Mouse (Mus musculus) layer of hippocampus, postnatal 14 days (tissue): ENCODE measurements around the gene Adra2b. TPM values are rescaled to one million over a fixed set of nuclear protein-coding genes. Genes with fewer than 3 reads are reported as not detected.

ENCODE experiments used
- DNase-seq, 2 experiments: peaks; one replicate each; pipeline ENCODE4 v3.0.0; 2021 to 2022; ENCODE audit warnings: low spot score in 2 of 2, mixed read lengths in 1 of 2
- total RNA-seq, 2 experiments: library from RNA; stranded (reverse); gene quantifications; 2 replicates each; pipeline ENCODE4 v1.2.3; 2021

Adra2b gene
- total RNA-seq, 2 experiments from 2014 or later = 0.18 to 0.43 TPM

- no peak for DNase-seq
Observed at GRCm38 (mm10) chr2:127338416-127338815, 24.6 kb upstream of the Adra2b start, which contains the start of gene Astl. Gene Astl, plus strand, starts transcription at chr2:127338639.

- no peak for DNase-seq
Observed at GRCm38 (mm10) chr2:127338833-127339232, 24.2 kb upstream of the Adra2b start.

GRCm38 (mm10) chr2:127339262-127339661, 23.7 kb upstream of the Adra2b start:
- DNase-seq = no peak

- DNase-seq = peak in 1 of 2 experiments; percentile 47
Observed at GRCm38 (mm10) chr2:127341159-127341558, 21.8 kb upstream of the Adra2b start.

GRCm38 (mm10) chr2:127346334-127346733, 16.7 kb upstream of the Adra2b start:
- no peak for DNase-seq

GRCm38 (mm10) chr2:127347147-127347985, 15.6 kb upstream of the Adra2b start:
- DNase-seq = no peak

GRCm38 (mm10) chr2:127353881-127354280, 9.1 kb upstream of the Adra2b start:
- no peak for DNase-seq

- DNase-seq = no peak
Observed at GRCm38 (mm10) chr2:127363282-127363652, 259 bp downstream of the Adra2b start.

- DNase-seq = no peak
Observed at GRCm38 (mm10) chr2:127363696-127364095, 688 bp downstream of the Adra2b start.

- no peak for DNase-seq
Observed at GRCm38 (mm10) chr2:127364452-127364851, 1.4 kb downstream of the Adra2b start.

- no peak for DNase-seq
Observed at GRCm38 (mm10) chr2:127367126-127367820, 4.3 kb downstream of the Adra2b start.

GRCm38 (mm10) chr2:127369703-127370376, 6.8 kb downstream of the Adra2b start:
- DNase-seq = no peak

GRCm38 (mm10) chr2:127370561-127371483, 7.8 kb downstream of the Adra2b start:
- DNase-seq = no peak

GRCm38 (mm10) chr2:127371484-127371861, 8.5 kb downstream of the Adra2b start:
- DNase-seq = no peak

GRCm38 (mm10) chr2:127372082-127372481, 9.1 kb downstream of the Adra2b start:
- no peak for DNase-seq

- no peak for DNase-seq
Observed at GRCm38 (mm10) chr2:127374131-127374530, 11.1 kb downstream of the Adra2b start.

GRCm38 (mm10) chr2:127375087-127375486, 12.1 kb downstream of the Adra2b start:
- no peak for DNase-seq

- no peak for DNase-seq
Observed at GRCm38 (mm10) chr2:127375759-127376341, 12.8 kb downstream of the Adra2b start.

- DNase-seq = no peak
Observed at GRCm38 (mm10) chr2:127376423-127377051, 13.5 kb downstream of the Adra2b start.
